Mouse (Mus musculus) kidney, adult 2 months (tissue): ENCODE data around the gene Kank2. TPM values are rescaled to one million over a fixed set of nuclear protein-coding genes. Genes with fewer than 3 reads are reported as not detected.

ENCODE experiments used
- DNase-seq: peaks from one replicate; pipeline ENCODE4 v3.0.0; 2021
- H3K27ac ChIP-seq: fragments of 200-500 bp; 2 replicates; pipeline ENCODE4 v1.5.1; 2012; ENCODE audit warnings: low read depth, low read length, control low read depth, inconsistent platforms; ENCODE audit not compliant: insufficient read depth
- H3K27me3 ChIP-seq: fragments of 200-500 bp; replicated peaks from 2 replicates; pipeline ENCODE4 v1.6.1; 2012; ENCODE audit warnings: mild to moderate bottlenecking, moderate library complexity, low read length, inconsistent platforms; ENCODE audit not compliant: control insufficient read depth, insufficient read depth
- H3K36me3 ChIP-seq: fragments of 200-500 bp; 2 replicates; pipeline ENCODE4 v1.6.1; 2012; ENCODE audit warnings: mild to moderate bottlenecking, moderate library complexity, low read length, inconsistent platforms; ENCODE audit not compliant: control insufficient read depth, insufficient read depth
- H3K4me1 ChIP-seq: fragments of 200-500 bp; 2 replicates; pipeline ENCODE4 v1.6.1; 2011; ENCODE audit warnings: low read length; ENCODE audit not compliant: control insufficient read depth, insufficient read depth
- H3K4me3 ChIP-seq: fragments of 200-500 bp; 2 replicates; pipeline ENCODE4 v1.5.1; 2011; ENCODE audit warnings: mild to moderate bottlenecking, low read depth, low read length, control low read depth; ENCODE audit not compliant: insufficient read depth
- CTCF ChIP-seq: fragments of 200-500 bp; conservative IDR thresholded peaks from 2 replicates; pipeline ENCODE4 v1.5.1; 2011; ENCODE audit warnings: low read depth, mild to moderate bottlenecking, control low read depth, low read length, moderate library complexity, mixed read lengths; ENCODE audit not compliant: insufficient read depth, insufficient read length
- POLR2A ChIP-seq: fragments of 200-500 bp; IDR thresholded peaks from one replicate; pipeline ENCODE4 v1.6.1; 2011; ENCODE audit warnings: low read depth, low read length, control low read depth
- WGBS: fragments of 180-500 bp; shearing (Covaris S2); methylation state at CpG from one replicate; pipeline ENCODE4 v1.1.7; 2018; 5-methylcytosine and 5-hydroxymethylcytosine counted together
- polyA plus RNA-seq: library from polyadenylated mRNA; depleted of rRNA; stranded (reverse); fragments of >200 nt; gene quantifications from 2 replicates; pipeline ENCODE4 v1.2.3, GENCODE M21; 2012

Kank2 gene
- polyA plus RNA-seq, 1 experiment: 21.8 TPM

DNA sequence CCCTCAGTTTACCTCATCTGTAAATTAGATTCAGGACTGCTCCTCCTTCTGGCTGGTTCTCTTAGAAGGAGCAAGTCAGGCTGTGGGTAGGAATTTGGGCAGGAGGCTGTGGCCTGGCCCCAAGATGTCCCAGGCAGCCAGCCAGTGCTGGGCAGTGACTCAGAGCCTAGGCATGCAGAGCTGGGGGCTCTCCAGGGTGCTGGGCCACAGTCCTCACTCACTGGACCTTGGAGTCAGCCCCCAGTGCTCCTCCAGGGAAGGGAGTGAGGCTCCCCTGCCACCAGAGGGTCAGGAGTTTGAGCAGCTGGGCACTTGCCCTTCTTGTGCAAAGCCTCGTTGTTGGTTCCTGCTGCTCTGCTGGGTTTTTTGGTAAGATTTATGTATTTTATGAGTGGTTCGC, 44.5 kb downstream of the Kank2 start:
- DNase-seq: peak; percentile 78
- peak overlapping the region; percentile 44 for H3K27ac ChIP-seq

DNA sequence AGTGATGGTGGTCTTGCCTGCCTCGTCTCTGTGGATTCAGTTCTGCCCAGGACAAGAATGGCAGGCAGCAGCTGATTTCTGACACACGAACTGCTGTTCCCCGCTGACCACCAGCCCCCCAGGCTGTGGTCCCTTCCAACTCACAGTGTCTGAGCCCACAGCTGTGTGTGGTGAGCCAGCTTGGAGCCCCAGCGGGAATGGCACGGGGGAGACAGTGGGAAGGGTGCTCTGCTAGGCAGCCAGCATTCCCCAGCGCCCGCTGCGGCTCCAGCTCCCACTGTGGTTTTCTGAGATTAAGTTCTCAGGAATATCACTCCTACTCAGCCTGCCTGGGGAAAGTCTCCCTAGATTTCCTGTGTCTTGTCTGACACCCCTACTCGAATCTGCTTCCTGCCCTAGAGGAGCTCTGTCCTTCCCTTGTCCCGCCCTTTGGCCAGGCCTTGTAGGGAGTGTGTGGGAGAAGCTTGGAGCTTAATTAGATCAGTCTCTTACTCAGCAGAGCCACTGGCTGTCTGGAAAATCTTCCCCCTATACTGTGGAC, 46.2 kb downstream of the Kank2 start:
- H3K4me3 ChIP-seq: no peak overlapping the region
- peak overlapping the region; percentile 44 for H3K27ac ChIP-seq
- no peaks in the 10 kb centered on the region for H3K36me3 ChIP-seq
- peaks cover 11% of the 10 kb centered on the region for H3K4me1 ChIP-seq
- H3K27me3 ChIP-seq: no peaks in the 10 kb centered on the region
- WGBS: 58% methylated on average over 10 of the region's 10 CpGs
- TF ChIP-seq CTCF (no peak), POLR2A (no peak)
- DNase-seq: peak; percentile 73

More for the DNA sequence above, 44.5 kb downstream of the Kank2 start:
- no peak overlapping the region for H3K4me3 ChIP-seq
- peaks cover 11% of the 10 kb centered on the region for H3K4me1 ChIP-seq
- WGBS: 53% methylated on average over 2 of the region's 2 CpGs
- no peaks in the 10 kb centered on the region for H3K36me3 ChIP-seq
- H3K27me3 ChIP-seq: no peaks in the 10 kb centered on the region
- TF ChIP-seq POLR2A (no peak), CTCF (no peak)

- Histone ChIP-seq H3K36me3 (peaks cover 3% of the 10 kb centered on the region), H3K4me1 (peaks cover 11% of the 10 kb centered on the region), H3K27ac (peak overlapping the region; percentile 44; the same call in 1 of the 2 replicates), H3K4me3 (no peak overlapping the region), H3K27me3 (no peaks in the 10 kb centered on the region)
- 44% methylated on average over 6 of the region's 6 CpGs for WGBS
- TF ChIP-seq POLR2A (no peak), CTCF (peak; percentile 59)
- DNase-seq: peak; percentile 46
Observed at GRCm38 (mm10) chr9:21751347-21751746, 47.2 kb downstream of the Kank2 start.

DNA sequence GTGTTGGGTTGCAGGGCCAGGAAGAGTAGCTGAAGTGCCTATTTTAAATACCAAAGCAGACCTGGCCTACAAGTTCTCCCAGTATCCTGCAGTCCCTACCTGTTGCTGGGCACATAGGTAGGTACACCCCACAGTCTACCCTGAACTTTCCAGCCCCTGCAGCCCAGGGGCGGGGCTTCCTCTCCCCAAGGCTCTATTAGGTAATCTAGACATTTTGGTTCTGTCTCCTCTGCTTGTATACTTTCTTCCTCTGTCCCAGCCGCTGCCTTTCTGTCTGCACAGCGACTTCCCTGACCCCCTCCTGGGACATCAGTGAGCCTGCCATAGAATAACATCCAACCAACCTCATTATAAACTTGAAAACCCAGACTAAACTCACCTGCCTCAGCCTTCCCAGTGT, 48.2 kb downstream of the Kank2 start:
- Histone ChIP-seq H3K36me3 (peaks cover 3% of the 10 kb centered on the region), H3K27ac (no peak overlapping the region), H3K4me1 (peaks cover 11% of the 10 kb centered on the region), H3K27me3 (no peaks in the 10 kb centered on the region), H3K4me3 (no peak overlapping the region)
- TF ChIP-seq POLR2A: no peak
- TF ChIP-seq CTCF: no peak
- DNase-seq: no peak
- 90% methylated on average over 3 of the region's 3 CpGs for WGBS

DNA sequence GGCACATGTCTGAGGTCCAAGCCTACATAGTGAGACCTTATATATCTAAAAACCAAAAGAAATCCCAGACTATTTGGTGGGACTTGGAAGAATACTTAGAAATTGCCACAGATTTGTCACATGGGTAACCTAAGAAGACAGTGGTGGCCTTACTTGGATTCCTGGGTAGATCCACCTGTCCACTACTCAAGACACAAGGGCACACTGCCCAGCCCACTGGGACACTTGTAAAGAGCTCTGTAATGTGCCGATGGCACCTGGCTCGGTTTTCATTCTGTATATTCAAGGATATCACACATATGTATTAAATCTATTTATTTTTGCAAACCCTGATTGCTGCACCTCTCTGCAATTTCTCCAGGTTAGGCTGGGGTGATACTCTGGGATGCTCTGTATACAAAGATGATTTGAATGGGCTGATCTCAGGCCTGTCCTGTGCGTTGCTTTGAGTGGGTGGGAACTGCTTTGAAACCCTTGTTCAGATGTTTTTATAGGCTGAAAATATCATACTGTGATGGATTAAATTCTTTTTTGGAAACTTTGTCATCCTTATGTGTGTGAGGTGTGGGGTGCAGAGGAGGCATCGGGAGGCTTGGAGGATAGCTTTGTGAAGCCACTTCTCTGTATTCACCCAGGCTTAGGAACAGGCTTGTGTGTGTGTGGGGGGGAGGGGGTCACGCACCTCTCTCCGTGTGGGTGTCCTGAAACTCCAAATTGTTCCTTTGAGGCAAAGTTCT, 49.0 kb downstream of the Kank2 start:
- H3K4me3 ChIP-seq: no peak overlapping the region
- no peaks in the 10 kb centered on the region for H3K27me3 ChIP-seq
- peaks cover 9% of the 10 kb centered on the region for H3K4me1 ChIP-seq
- H3K36me3 ChIP-seq: peaks cover 3% of the 10 kb centered on the region
- DNase-seq: no peak
- TF ChIP-seq CTCF: no peak
- TF ChIP-seq POLR2A: no peak
- WGBS: 90% methylated on average over 6 of the region's 6 CpGs
- no peak overlapping the region for H3K27ac ChIP-seq

GRCm38 (mm10) chr9:21748491-21748890, 50.1 kb downstream of the Kank2 start:
- Histone ChIP-seq H3K27me3 (no peaks in the 10 kb centered on the region), H3K36me3 (peaks cover 3% of the 10 kb centered on the region), H3K27ac (peak overlapping the region; percentile 10; the same call in 1 of the 2 replicates), H3K4me3 (no peak overlapping the region), H3K4me1 (no peaks in the 10 kb centered on the region)
- no peak for TF ChIP-seq CTCF
- peak; percentile 49 for DNase-seq
- WGBS: 71% methylated on average over 10 of the region's 10 CpGs

GRCm38 (mm10) chr9:21748033-21748432, 50.5 kb downstream of the Kank2 start:
- H3K27ac ChIP-seq: no peak overlapping the region
- no peaks in the 10 kb centered on the region for H3K4me1 ChIP-seq
- TF ChIP-seq CTCF (no peak), POLR2A (no peak)
- WGBS: 48% methylated on average over 7 of the region's 7 CpGs
- H3K36me3 ChIP-seq: peaks cover 3% of the 10 kb centered on the region
- H3K27me3 ChIP-seq: no peaks in the 10 kb centered on the region
- DNase-seq: peak; percentile 87
- H3K4me3 ChIP-seq: no peak overlapping the region
